10 mouse cellular contexts compared by ENCODE assay signal in the genomic region with DNA sequence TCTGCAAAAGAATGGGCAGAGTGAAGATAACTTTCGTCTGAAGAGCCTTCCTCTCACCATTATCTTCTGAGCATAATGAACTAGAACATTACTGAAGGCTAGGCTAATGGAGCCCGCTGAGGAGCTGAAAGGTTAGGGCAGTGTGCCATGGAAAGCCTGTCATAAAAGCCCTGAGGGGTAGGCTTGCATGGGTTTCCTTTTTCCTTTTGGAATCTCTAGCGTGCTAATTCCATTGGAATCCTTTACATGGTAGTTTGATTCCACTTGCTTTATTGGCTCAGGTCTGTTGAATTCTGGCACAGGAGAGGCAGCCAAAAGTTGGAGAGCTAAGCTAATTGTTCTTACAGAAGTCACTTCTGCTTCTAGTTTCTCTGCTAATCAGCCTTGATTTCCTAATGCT. TPM values are rescaled to one million over a fixed set of nuclear protein-coding genes. Genes with fewer than 3 reads are reported as not detected.
DNase-seq lines count a peak whose midpoint lies in the region; ATAC-seq and TF ChIP-seq lines count a peak whose summit lies in the region.
"Had no signal": no experiment of that assay in that cellular context is flagged by ENCODE, and none has a peak within 500 bp of the region (broad histone marks: within the 10 kb centered on the region; RNA-seq: fewer than 3 reads in every experiment).

No protein-coding gene starts in this region.

- WGBS in forebrain, embryonic 14.5 days, result 29% methylated on average over 3 of the region's 3 CpGs
- 52% methylated on average over 3 of the region's 3 CpGs for WGBS in forebrain, embryonic 12.5 days
- 75% methylated on average over 3 of the region's 3 CpGs for WGBS in liver, adult 2 months
- 61% methylated on average over 3 of the region's 3 CpGs for WGBS in liver, embryonic 15.5 days (ENCODE audit: insufficient replicate concordance)

- no peaks in the 10 kb centered on the region for H3K27me3 ChIP-seq in forebrain, embryonic 14.5 days (replicated peaks; ENCODE audit: control insufficient read depth, insufficient read depth, low read length)
- H3K27me3 ChIP-seq in forebrain, embryonic 12.5 days, result no peaks in the 10 kb centered on the region
- no peaks in the 10 kb centered on the region for H3K27me3 ChIP-seq in liver, adult 2 months (ENCODE audit: control insufficient read depth, insufficient read depth, low read length)
- no peaks in the 10 kb centered on the region for H3K27me3 ChIP-seq in liver, embryonic 15.5 days
- H3K27me3 ChIP-seq: liver, embryonic 13.5 days had no signal

- ATAC-seq in forebrain, embryonic 14.5 days, result peak; percentile 41; the same call in 1 of the 2 replicates
- no peak for ATAC-seq in forebrain, embryonic 12.5 days (ENCODE audit: low FRiP score)
- ATAC-seq in liver, embryonic 15.5 days (ENCODE audit: insufficient read depth), result no peak
- ATAC-seq in frontal cortex, adult (ENCODE audit: low TSS enrichment), result no peak

- TF ChIP-seq POLR2A in liver, adult 2 months (IDR thresholded peaks at IDR 0.05; ENCODE audit: extremely low read depth, insufficient read depth, low read length), result no peak

- H3K4me3 ChIP-seq in forebrain, embryonic 14.5 days (ENCODE audit: low read depth, low read length), result no peak overlapping the region
- H3K4me3 ChIP-seq in forebrain, embryonic 12.5 days (replicated peaks), result no peak overlapping the region
- H3K4me3 ChIP-seq in liver, adult 2 months (ENCODE audit: insufficient read depth, low read depth, low read length), result no peak overlapping the region
- peak overlapping the region; percentile 9 for H3K4me3 ChIP-seq in gastrocnemius, adult 2 months
- H3K4me3 ChIP-seq in liver, embryonic 15.5 days (replicated peaks), result no peak overlapping the region

- H3K79me2 ChIP-seq in liver, adult 2 months (ENCODE audit: control insufficient read depth, insufficient read depth, low read length), result no peaks in the 10 kb centered on the region

- DNase-seq in forebrain, embryonic 14.5 days (ENCODE audit: low spot score), result peak; percentile 67
- no peak for DNase-seq in liver, adult 2 months (ENCODE audit: extremely low read depth, low read depth, low spot score)
- no peak for DNase-seq in liver
- peak; percentile 48 for DNase-seq in gastrocnemius, adult 2 months
- DNase-seq in adrenal gland, adult 18-20 months (ENCODE audit: low spot score in 2 of 2), result no peak
- DNase-seq: B cell, adult 2 months; liver, embryonic 13.5 days had no signal

- H3K9me3 ChIP-seq in forebrain, embryonic 14.5 days (replicated peaks; ENCODE audit: control insufficient read depth, low read length), result no peaks in the 10 kb centered on the region
- H3K9me3 ChIP-seq in forebrain, embryonic 12.5 days, result no peaks in the 10 kb centered on the region
- no peaks in the 10 kb centered on the region for H3K9me3 ChIP-seq in liver, embryonic 15.5 days (replicated peaks)
- H3K9me3 ChIP-seq: liver, embryonic 13.5 days had no signal

- no peak overlapping the region for H3K4me2 ChIP-seq in forebrain, embryonic 14.5 days (ENCODE audit: low read length)
- H3K4me2 ChIP-seq in forebrain, embryonic 12.5 days, result no peak overlapping the region
- no peak overlapping the region for H3K4me2 ChIP-seq in liver, embryonic 15.5 days

- no peak for TF ChIP-seq CTCF in liver, adult 2 months (IDR thresholded peaks at IDR 0.05; ENCODE audit: low read depth, low read length)
- TF ChIP-seq CTCF in gastrocnemius, adult 2 months (IDR thresholded peaks at IDR 0.05), result no peak

- intact Hi-C loops in gastrocnemius, adult 2 months (cut with DNase I), result no loop called here

- no peak overlapping the region for H3K27ac ChIP-seq in forebrain, embryonic 14.5 days (ENCODE audit: low read depth, low read length)
- no peak overlapping the region for H3K27ac ChIP-seq in forebrain, embryonic 12.5 days
- peak overlapping the region; percentile 24; the same call in 1 of the 2 replicates for H3K27ac ChIP-seq in liver, adult 2 months (replicated peaks; ENCODE audit: insufficient read depth, low read depth, low read length)
- peak overlapping the region; percentile 62 for H3K27ac ChIP-seq in gastrocnemius, adult 2 months
- H3K27ac ChIP-seq in liver, embryonic 15.5 days (replicated peaks), result peak overlapping the region; percentile 19; the same call in 1 of the 2 replicates

- no peak overlapping the region for H3K9ac ChIP-seq in forebrain, embryonic 14.5 days (ENCODE audit: low read length)
- no peak overlapping the region for H3K9ac ChIP-seq in forebrain, embryonic 12.5 days
- no peak overlapping the region for H3K9ac ChIP-seq in liver, adult 2 months (ENCODE audit: low read depth, low read length)
- no peak overlapping the region for H3K9ac ChIP-seq in liver, embryonic 15.5 days

- H3K4me1 ChIP-seq in forebrain, embryonic 14.5 days (ENCODE audit: control insufficient read depth, insufficient read depth, low read length), result no peaks in the 10 kb centered on the region; the same call in 1 of the 2 replicates
- peaks cover 24% of the 10 kb centered on the region for H3K4me1 ChIP-seq in forebrain, embryonic 12.5 days
- H3K4me1 ChIP-seq in liver, adult 2 months (ENCODE audit: control insufficient read depth, insufficient read depth, low read length), result no peaks in the 10 kb centered on the region; the same call in 1 of the 2 replicates
- H3K4me1 ChIP-seq in liver, embryonic 15.5 days (replicated peaks), result peaks cover 27% of the 10 kb centered on the region

- peaks cover 92% of the 10 kb centered on the region for H3K36me3 ChIP-seq in forebrain, embryonic 14.5 days (ENCODE audit: control insufficient read depth, insufficient read depth, low read length)
- peaks cover 83% of the 10 kb centered on the region for H3K36me3 ChIP-seq in forebrain, embryonic 12.5 days (replicated peaks)
- H3K36me3 ChIP-seq in liver, adult 2 months (ENCODE audit: control insufficient read depth, insufficient read depth, low read length), result peaks cover 45% of the 10 kb centered on the region
- peaks cover 25% of the 10 kb centered on the region for H3K36me3 ChIP-seq in liver, embryonic 15.5 days (replicated peaks)

RNA-seq across cellular contexts. Expression of a gene that starts 20.6 kb away (rescaled TPM):
- polyA plus RNA-seq in forebrain, embryonic 14.5 days (2014; fragmentation: Nextera tagmentation; extraction: Ambion mirVana), result 29.2 and 35.3 TPM in 2 replicates
- 88.7 and 89.2 TPM in 2 replicates for polyA plus RNA-seq in forebrain, embryonic 12.5 days (2016; fragmentation: Nextera tagmentation; extraction: Ambion mirVana)
- total RNA-seq in liver, adult 2 months (2014; rRNA removed), result 18.1 and 18.4 TPM in 2 replicates
- polyA plus RNA-seq in liver, adult 2 months (2012; rRNA removed), result 2.3 and 2.9 TPM in 2 replicates
- total RNA-seq in gastrocnemius, adult 2 months (2021), result 1 to 10 TPM; 6.9 to 8.8 TPM
- 7.2 and 8.5 TPM in 2 replicates for polyA plus RNA-seq in liver, embryonic 15.5 days (2015; fragmentation: Nextera tagmentation; extraction: Ambion mirVana)
- total RNA-seq in adrenal gland, adult 18-20 months (2021), result 10 to 100 TPM; 12.7 to 15.6 TPM

Comparison
In these comparisons a context has a peak if more than half of its experiments do, and no peak if none do; other contexts are left out.
1. DNase-seq: peak in forebrain, embryonic 14.5 days (single experiment) and gastrocnemius, adult 2 months (single experiment); none in liver, adult 2 months (single experiment), liver (single experiment) and adrenal gland, adult 18-20 months (0 of 2).
2. H3K27ac ChIP-seq: peak in liver, adult 2 months (single experiment), gastrocnemius, adult 2 months (single experiment) and liver, embryonic 15.5 days (single experiment); none in forebrain, embryonic 14.5 days (single experiment) and forebrain, embryonic 12.5 days (single experiment).